10 mouse cellular contexts compared by ENCODE assay signal in the genomic region with DNA sequence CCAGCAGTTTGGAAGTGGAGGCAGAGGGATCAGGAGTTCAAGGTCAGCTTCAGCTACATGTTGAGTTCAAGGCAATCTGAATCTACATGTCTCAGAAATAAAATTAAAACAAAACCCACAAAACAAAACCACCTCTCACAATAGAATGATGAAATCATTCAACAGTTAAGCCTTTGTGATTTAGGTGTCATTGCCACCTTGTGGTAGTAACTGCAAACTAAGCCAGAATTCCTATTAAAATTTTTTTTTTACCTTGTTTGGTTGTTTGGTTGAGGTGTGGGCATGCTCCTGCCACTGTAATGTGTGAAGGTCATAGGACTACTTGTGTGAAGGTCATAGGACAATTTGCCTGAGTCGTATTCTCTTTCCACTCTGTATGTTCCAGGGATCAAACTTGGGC. TPM values are rescaled to one million over a fixed set of nuclear protein-coding genes. Genes with fewer than 3 reads are reported as not detected.
DNase-seq lines count a peak whose midpoint lies in the region; ATAC-seq and TF ChIP-seq lines count a peak whose summit lies in the region.
"Had no signal": no experiment of that assay in that cellular context is flagged by ENCODE, and none has a peak within 500 bp of the region (broad histone marks: within the 10 kb centered on the region; RNA-seq: fewer than 3 reads in every experiment).

No protein-coding gene starts in this region.

- TF ChIP-seq CTCF in Patski (IDR thresholded peaks at IDR 0.05) = peak; percentile 50

- in situ Hi-C loops in Patski (cut with MboI; ENCODE audit: low pct_unique_long_range_greater_than_20kb) = loop anchor here (5.0 kb wide), 1 partner anchor 134 kb away; no protein-coding TSS in a partner anchor

- H3K27me3 ChIP-seq in Patski = no peaks in the 10 kb centered on the region
- H3K27me3 ChIP-seq: embryonic facial prominence, embryonic 13.5 days had no signal

- CTCF ChIA-PET in Patski (lab: Charles Lee) = interaction anchor here (1.0 to 3.9 kb wide), 7 partner anchors 21 to 131 kb away, joined by 3 to 52 read pairs (median 3); no protein-coding TSS in a partner anchor

- DNase-seq in kidney, adult 9 months = peak; percentile 67
- no peak for DNase-seq in kidney, adult 8-10 months
- DNase-seq in CD4-positive, CD25-positive, alpha-beta regulatory T cell, adult 2 months (ENCODE audit: low read depth, low spot score) = peak; percentile 73
- no peak for DNase-seq in Patski (ENCODE audit: low read depth, low spot score)
- peak; percentile 61 for DNase-seq in lung, postnatal 36 days
- DNase-seq in yolk sac, embryonic 10.5 days (ENCODE audit: low spot score) = no peak
- no peak for DNase-seq in layer of hippocampus, postnatal 36 days

- POLR2A ChIA-PET in Patski (lab: Charles Lee) = no interaction called here

- ATAC-seq in Patski = peak; percentile 17

RNA-seq across cellular contexts. Expression of a gene that starts 13.6 kb away (rescaled TPM):
- not detected for polyA plus RNA-seq in Patski (2021)
- not detected for total RNA-seq in layer of hippocampus, postnatal 36 days (2021)
- total RNA-seq: layer of hippocampus, adult 18-20 months had no signal
- polyA plus RNA-seq: embryonic facial prominence, embryonic 13.5 days; neural tube, embryonic 11.5 days had no signal

RNA-seq across cellular contexts. Expression of a gene that starts 41.8 kb away (rescaled TPM):
- 140 TPM for polyA plus RNA-seq in Patski (2021)
- 100 to 1,000 TPM; 148 to 156 TPM for total RNA-seq in layer of hippocampus, postnatal 36 days (2021)

RNA-seq across cellular contexts. Expression of a gene that starts 41.9 kb away (rescaled TPM):
- polyA plus RNA-seq in Patski (2021) = 110 TPM
- total RNA-seq in layer of hippocampus, postnatal 36 days (2021) = 10 to 100 TPM; 87.9 to 89.4 TPM

RNA-seq across cellular contexts. Expression of a gene that starts 52.5 kb away (rescaled TPM):
- polyA plus RNA-seq in Patski (2021) = 32.1 TPM
- total RNA-seq in layer of hippocampus, postnatal 36 days (2021) = 10 to 100 TPM in 1 of 2 experiments, 1 to 10 TPM in 1; 6.9 to 10.8 TPM

Comparison
In these comparisons a context has a peak if more than half of its experiments do, and no peak if none do; other contexts are left out.
1. DNase-seq: peak in kidney, adult 9 months (single experiment), CD4-positive, CD25-positive, alpha-beta regulatory T cell, adult 2 months (single experiment) and lung, postnatal 36 days (single experiment); none in kidney, adult 8-10 months (0 of 2), Patski (single experiment), yolk sac, embryonic 10.5 days (single experiment) and layer of hippocampus, postnatal 36 days (0 of 2).